Mouse (Mus musculus) kidney, adult 2 months (tissue): ENCODE measurements at regions not wholly inside any gene's neighbourhood (a gene's known extent, or its start where the extent isn't known, plus 50 kb on each side); places are given as distances from the start of the nearest gene placed in this dataset.

Experiments
- CTCF ChIP-seq: fragments of 200-500 bp; conservative IDR thresholded peaks from 2 replicates; pipeline ENCODE4 v1.5.1; 2011; ENCODE audit warnings: low read depth, mild to moderate bottlenecking, control low read depth, low read length, moderate library complexity, mixed read lengths; ENCODE audit not compliant: insufficient read depth, insufficient read length
- POLR2A ChIP-seq: fragments of 200-500 bp; IDR thresholded peaks from one replicate; pipeline ENCODE4 v1.6.1; 2011; ENCODE audit warnings: low read depth, low read length, control low read depth

GRCm38 (mm10) chr4:31561183-31561582, 402.7 kb upstream of the Map3k7 start:
- TF ChIP-seq POLR2A (no peak), CTCF (no peak)
